Mouse (Mus musculus) forebrain, embryonic 14.5 days (tissue): ENCODE data around the gene Ghdc. TPM values are rescaled to one million over a fixed set of nuclear protein-coding genes. Genes with fewer than 3 reads are reported as not detected.

Source experiments
- ATAC-seq: fragments of 200-750 bp; cut with Nextera tagmentation; 2 replicates; pipeline ENCODE4 v1.8.0; 2017; ENCODE audit warnings: mild to moderate bottlenecking, moderate library complexity
- DNase-seq: peaks from one replicate; pipeline ENCODE4 v3.0.0-alpha.2; 2015; ENCODE audit warnings: low spot score
- H3K27ac ChIP-seq: fragments of 300-500 bp; sonication (generic); 2 replicates; pipeline ENCODE4 v1.5.1; 2014; ENCODE audit warnings: low read depth, mild to moderate bottlenecking, control low read depth, low read length, moderate library complexity
- H3K27me3 ChIP-seq: fragments of 300-500 bp; sonication (generic); replicated peaks from 2 replicates; pipeline ENCODE4 v1.6.1; 2014; ENCODE audit warnings: low read length, control low read depth, mixed read lengths; ENCODE audit not compliant: control insufficient read depth, insufficient read depth
- H3K36me3 ChIP-seq: fragments of 300-500 bp; sonication (generic); 2 replicates; pipeline ENCODE4 v1.6.1; 2014; ENCODE audit warnings: low read length, control low read depth; ENCODE audit not compliant: control insufficient read depth, insufficient read depth
- H3K4me1 ChIP-seq: fragments of 300-500 bp; sonication (generic); 2 replicates; pipeline ENCODE4 v1.6.1; 2014; ENCODE audit warnings: antibody characterized with exemption, low read length, control low read depth; ENCODE audit not compliant: control insufficient read depth, insufficient read depth
- H3K4me2 ChIP-seq: fragments of 300-500 bp; sonication (generic); 2 replicates; pipeline ENCODE4 v1.6.1; 2014; ENCODE audit warnings: mild to moderate bottlenecking, control low read depth, low read length
- H3K4me3 ChIP-seq: fragments of 300-500 bp; sonication (generic); 2 replicates; pipeline ENCODE4 v1.5.1; 2014; ENCODE audit warnings: low read depth, low read length, control low read depth
- H3K9ac ChIP-seq: fragments of 300-500 bp; sonication (generic); 2 replicates; pipeline ENCODE4 v1.6.1; 2014; ENCODE audit warnings: mild to moderate bottlenecking, low read length, control low read depth, moderate library complexity
- H3K9me3 ChIP-seq: fragments of 300-500 bp; sonication (generic); replicated peaks from 2 replicates; pipeline ENCODE4 v1.6.1; 2016; ENCODE audit warnings: low read length, control low read depth, mixed read lengths; ENCODE audit not compliant: control insufficient read depth
- WGBS: fragments of 180-500 bp; shearing (Covaris S2); extraction: QIAGEN DNeasy Blood & Tissue Kit; methylation state at CpG from one replicate; pipeline ENCODE4 v1.1.7; 2014; 5-methylcytosine and 5-hydroxymethylcytosine counted together
- polyA plus RNA-seq: library from polyadenylated mRNA; unstranded; fragments of >200 nt; fragmentation: Nextera tagmentation; extraction: Ambion mirVana; gene quantifications from 2 replicates; pipeline ENCODE4 v1.2.1, GENCODE M21; 2014

Ghdc gene
- polyA plus RNA-seq, 1 experiment from 2014 or later = 0.94 TPM

DNA sequence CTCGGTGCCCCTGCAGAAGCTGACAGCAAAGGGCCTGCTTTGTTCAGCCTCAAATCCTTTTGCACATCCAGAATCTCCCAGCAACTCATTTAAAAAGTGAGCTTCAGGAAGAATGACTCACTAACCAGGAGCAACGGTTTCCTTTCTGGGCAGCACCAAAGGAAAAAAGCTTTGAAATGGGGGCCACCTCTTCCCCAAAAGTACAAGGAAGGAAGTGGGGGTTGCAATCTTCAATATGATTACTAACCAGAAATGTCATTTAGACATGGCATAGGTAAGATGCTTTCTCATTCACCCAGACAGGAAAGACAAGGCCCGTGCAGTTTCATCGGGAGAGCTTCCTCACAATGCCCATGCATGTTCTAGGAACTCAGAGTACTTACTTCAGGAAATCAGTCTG lies 49.5 kb downstream of the Ghdc start:
- no peak for DNase-seq
- Histone ChIP-seq H3K9me3 (no peaks in the 10 kb centered on the region), H3K4me3 (no peak overlapping the region), H3K27me3 (no peaks in the 10 kb centered on the region), H3K27ac (no peak overlapping the region), H3K4me2 (no peak overlapping the region), H3K9ac (no peak overlapping the region; the same call in 1 of the 2 replicates), H3K4me1 (no peaks in the 10 kb centered on the region), H3K36me3 (peaks cover 37% of the 10 kb centered on the region)
- ATAC-seq = no peak
- WGBS = 53% methylated on average over 4 of the region's 4 CpGs

DNA sequence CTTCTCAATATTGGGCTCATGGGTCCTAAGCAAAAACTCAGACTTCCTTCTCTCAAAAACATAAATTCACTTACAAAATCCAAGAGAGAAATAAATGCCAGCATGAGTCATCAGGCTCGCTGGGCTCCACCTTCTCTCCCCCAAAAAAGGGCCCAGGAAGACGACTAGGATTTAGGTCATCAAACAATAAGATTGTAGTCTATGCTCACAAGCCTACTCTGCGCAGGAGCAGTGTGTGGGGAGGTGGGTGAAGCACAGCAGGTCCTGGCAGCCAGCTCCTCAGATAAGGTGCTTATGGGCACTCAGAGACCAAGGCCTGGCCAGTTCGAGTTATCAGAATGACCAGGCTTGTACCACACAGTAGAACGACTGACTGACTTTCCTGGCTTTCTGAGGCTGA lies 50.4 kb downstream of the Ghdc start:
- no peak for DNase-seq
- Histone ChIP-seq H3K27me3 (no peaks in the 10 kb centered on the region), H3K9ac (no peak overlapping the region), H3K27ac (no peak overlapping the region), H3K9me3 (no peaks in the 10 kb centered on the region), H3K4me2 (no peak overlapping the region), H3K36me3 (peaks cover 46% of the 10 kb centered on the region), H3K4me3 (no peak overlapping the region), H3K4me1 (no peaks in the 10 kb centered on the region)
- whole genome bisulfite sequencing = 80% methylated on average over 5 of the region's 5 CpGs
- ATAC-seq = no peak

DNA sequence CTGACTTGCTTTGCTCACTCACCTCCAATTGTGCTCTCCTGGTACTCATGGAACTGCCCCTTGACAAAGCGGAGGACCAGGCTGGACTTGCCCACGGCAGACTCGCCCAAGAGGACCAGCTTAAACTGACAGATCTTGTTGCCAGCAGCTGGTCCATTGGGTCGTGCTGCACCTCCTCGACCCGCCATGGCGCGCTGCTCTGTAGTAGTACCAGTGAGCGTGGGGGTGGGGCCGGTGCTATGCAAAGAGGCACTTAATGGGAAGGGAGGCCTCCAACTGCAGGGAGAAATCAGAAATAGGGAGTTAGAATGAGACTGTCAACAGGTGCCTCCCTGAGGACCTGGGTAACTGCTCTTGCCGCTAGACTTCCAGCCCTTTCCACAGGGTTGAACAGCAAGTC lies 50.9 kb downstream of the Ghdc start:
- H3K27ac ChIP-seq = no peak overlapping the region
- ATAC-seq (no peak), DNase-seq (no peak)
- no peaks in the 10 kb centered on the region for H3K9me3 ChIP-seq
- H3K9ac ChIP-seq = no peak overlapping the region
- H3K4me2 ChIP-seq = no peak overlapping the region
- no peaks in the 10 kb centered on the region for H3K4me1 ChIP-seq
- no peak overlapping the region for H3K4me3 ChIP-seq
- H3K27me3 ChIP-seq = no peaks in the 10 kb centered on the region
- 93% methylated on average over 11 of the region's 11 CpGs for WGBS
- H3K36me3 ChIP-seq = peaks cover 50% of the 10 kb centered on the region

DNA sequence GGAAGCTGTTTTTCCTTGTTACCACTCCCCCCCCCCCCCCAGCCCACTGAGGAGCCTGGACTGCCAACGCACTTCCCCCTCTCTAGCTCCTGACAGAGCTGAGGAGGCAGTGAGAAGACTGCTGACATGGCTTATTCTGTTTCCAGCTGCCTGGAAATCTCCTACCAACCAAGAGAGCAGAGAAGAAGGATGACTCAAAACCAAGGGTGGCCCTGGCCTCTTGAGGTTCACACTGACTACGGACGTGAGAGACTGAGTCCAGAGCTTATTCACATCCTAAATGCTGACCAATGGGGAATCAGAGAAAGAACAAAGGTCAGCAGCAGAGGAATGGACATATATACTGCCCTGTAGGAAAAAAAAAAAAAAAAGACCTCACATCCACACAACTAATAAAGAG lies 51.4 kb downstream of the Ghdc start:
- WGBS = 97% methylated on average over 3 of the region's 3 CpGs

DNA sequence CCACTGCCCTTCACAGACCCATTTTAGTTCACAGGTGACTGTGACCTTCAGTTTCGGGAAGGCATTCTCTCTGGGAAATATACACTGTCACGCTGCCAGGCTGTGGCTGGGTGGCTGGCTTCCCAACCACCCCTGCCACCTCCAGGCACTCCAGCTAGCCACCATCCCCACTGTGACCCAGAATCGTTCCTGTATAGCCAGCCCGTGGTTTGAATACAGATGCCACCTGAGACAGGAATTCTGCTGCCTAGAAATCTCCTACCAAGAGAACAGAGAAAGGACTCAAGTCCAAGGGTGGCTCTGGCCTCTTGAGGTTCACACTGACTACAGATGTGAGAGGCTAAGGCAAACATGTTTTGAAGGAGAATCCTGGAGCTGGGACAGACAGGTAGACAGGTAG lies 51.9 kb downstream of the Ghdc start:
- Histone ChIP-seq H3K4me2 (no peak overlapping the region), H3K4me1 (peaks cover 3% of the 10 kb centered on the region), H3K4me3 (no peak overlapping the region), H3K36me3 (peaks cover 53% of the 10 kb centered on the region), H3K27me3 (no peaks in the 10 kb centered on the region), H3K27ac (no peak overlapping the region), H3K9me3 (no peaks in the 10 kb centered on the region), H3K9ac (no peak overlapping the region)
- ATAC-seq (no peak), DNase-seq (no peak)
- WGBS = 90% methylated on average over 4 of the region's 4 CpGs

More for the DNA sequence above, 51.4 kb downstream of the Ghdc start:
- DNase-seq = no peak
- ATAC-seq = no peak
- Histone ChIP-seq H3K9ac (no peak overlapping the region), H3K27ac (no peak overlapping the region), H3K4me1 (no peaks in the 10 kb centered on the region), H3K36me3 (peaks cover 53% of the 10 kb centered on the region), H3K9me3 (no peaks in the 10 kb centered on the region), H3K4me2 (no peak overlapping the region), H3K27me3 (no peaks in the 10 kb centered on the region), H3K4me3 (no peak overlapping the region)

DNA sequence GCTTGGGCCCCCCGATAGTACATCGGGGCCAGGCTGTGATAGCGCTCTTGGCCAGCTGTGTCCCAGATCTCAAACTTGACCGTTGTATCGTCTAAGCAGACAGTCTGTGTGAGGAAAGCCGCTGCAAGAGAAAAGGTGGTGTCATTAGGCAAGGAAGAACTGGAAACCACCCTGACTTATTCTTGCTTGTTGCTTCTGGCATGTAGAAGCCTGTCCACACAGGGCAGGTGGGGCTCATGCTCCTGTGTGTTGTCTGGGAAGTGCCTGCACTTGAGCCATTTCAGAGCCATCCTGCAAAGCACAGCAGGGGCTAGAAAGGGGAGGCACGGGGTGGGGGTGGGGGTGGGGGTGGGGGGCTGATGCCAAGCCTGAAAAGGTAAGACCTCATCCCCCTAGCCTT lies 52.3 kb downstream of the Ghdc start:
- no peak overlapping the region for H3K4me3 ChIP-seq
- no peak overlapping the region for H3K9ac ChIP-seq
- DNase-seq (no peak), ATAC-seq (no peak)
- H3K4me1 ChIP-seq = peaks cover 5% of the 10 kb centered on the region
- peaks cover 53% of the 10 kb centered on the region for H3K36me3 ChIP-seq
- no peak overlapping the region for H3K4me2 ChIP-seq
- H3K27ac ChIP-seq = no peak overlapping the region
- WGBS = 93% methylated on average over 7 of the region's 7 CpGs
- H3K9me3 ChIP-seq = no peaks in the 10 kb centered on the region
- no peaks in the 10 kb centered on the region for H3K27me3 ChIP-seq

DNA sequence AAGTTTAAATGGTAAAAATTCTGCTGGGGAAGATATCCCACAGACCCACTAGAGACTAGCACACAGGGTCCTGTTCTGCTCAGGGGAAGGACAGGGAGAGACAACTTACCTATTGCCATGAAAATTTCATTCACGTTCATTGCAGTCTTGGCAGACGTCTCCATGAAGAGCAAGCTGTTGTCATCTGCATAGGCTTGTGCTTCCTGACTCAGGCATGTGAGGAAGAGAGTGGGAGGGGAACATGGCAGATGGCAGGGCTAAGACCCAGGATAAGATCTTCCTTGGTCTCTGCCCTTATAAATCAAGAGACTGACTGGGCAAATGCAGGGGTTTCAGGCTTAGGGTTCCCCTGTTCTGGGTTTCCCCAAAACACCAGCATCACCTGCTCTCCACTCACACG lies 54.1 kb downstream of the Ghdc start:
- WGBS = 78% methylated on average over 3 of the region's 3 CpGs
- Histone ChIP-seq H3K27ac (no peak overlapping the region), H3K27me3 (no peaks in the 10 kb centered on the region), H3K4me1 (peaks cover 9% of the 10 kb centered on the region), H3K4me3 (no peak overlapping the region), H3K9me3 (no peaks in the 10 kb centered on the region), H3K4me2 (no peak overlapping the region), H3K9ac (no peak overlapping the region), H3K36me3 (peaks cover 50% of the 10 kb centered on the region)
- DNase-seq = no peak
- no peak for ATAC-seq

Other genes starting within 250 kb of the Ghdc start
- 198 and 208 TPM in 2 replicates for gene Acly, start 243.0 kb downstream of the Ghdc start, polyA plus RNA-seq
- 1.7 and 2.5 TPM in 2 replicates for gene Ttc25, start 225.3 kb downstream of the Ghdc start, polyA plus RNA-seq
- 22.0 and 25.6 TPM in 2 replicates for gene Cnp, start 196.1 kb downstream of the Ghdc start, polyA plus RNA-seq
- 111 and 122 TPM in 2 replicates for gene Nkiras2, start 151.7 kb downstream of the Ghdc start, polyA plus RNA-seq
- gene Dnajc7, start 150.8 kb downstream of the Ghdc start, polyA plus RNA-seq = 77.3 and 82.5 TPM in 2 replicates
- 0.10 TPM in 1 of 2 replicates, not detected in the other for gene Zfp385c, start 78.5 kb downstream of the Ghdc start, polyA plus RNA-seq
- 1.2 and 1.6 TPM in 2 replicates for gene Dhx58, start 66.7 kb downstream of the Ghdc start, polyA plus RNA-seq
- gene Kat2a, start 58.5 kb downstream of the Ghdc start, polyA plus RNA-seq = 32.6 and 47.3 TPM in 2 replicates
- gene Hspb9, start 57.1 kb downstream of the Ghdc start, polyA plus RNA-seq = 0.53 TPM in 1 of 2 replicates, not detected in the other
- 133 and 142 TPM in 2 replicates for gene Rab5c, start 32.7 kb downstream of the Ghdc start, polyA plus RNA-seq
- gene Kcnh4, start 11.0 kb downstream of the Ghdc start, polyA plus RNA-seq = 3.5 and 4.4 TPM in 2 replicates
- 0.53 and 1.4 TPM in 2 replicates for gene Hcrt, start 8.0 kb downstream of the Ghdc start, polyA plus RNA-seq
- gene Stat5b, start 79.8 kb upstream of the Ghdc start, polyA plus RNA-seq = 10.9 and 11.4 TPM in 2 replicates
- gene Stat5a, start 88.4 kb upstream of the Ghdc start, polyA plus RNA-seq = 0.69 and 0.96 TPM in 2 replicates
- 23.3 and 26.4 TPM in 2 replicates for gene Stat3, start 168.6 kb upstream of the Ghdc start, polyA plus RNA-seq
- 15.6 and 21.1 TPM in 2 replicates for gene Cavin1, start 199.9 kb upstream of the Ghdc start, polyA plus RNA-seq
- gene Atp6v0a1, start 238.5 kb upstream of the Ghdc start, polyA plus RNA-seq = 50.2 and 74.4 TPM in 2 replicates